Mouse (Mus musculus): ENCODE data around the gene Ube2dnl1.

Gene Ube2dnl1

DNA sequence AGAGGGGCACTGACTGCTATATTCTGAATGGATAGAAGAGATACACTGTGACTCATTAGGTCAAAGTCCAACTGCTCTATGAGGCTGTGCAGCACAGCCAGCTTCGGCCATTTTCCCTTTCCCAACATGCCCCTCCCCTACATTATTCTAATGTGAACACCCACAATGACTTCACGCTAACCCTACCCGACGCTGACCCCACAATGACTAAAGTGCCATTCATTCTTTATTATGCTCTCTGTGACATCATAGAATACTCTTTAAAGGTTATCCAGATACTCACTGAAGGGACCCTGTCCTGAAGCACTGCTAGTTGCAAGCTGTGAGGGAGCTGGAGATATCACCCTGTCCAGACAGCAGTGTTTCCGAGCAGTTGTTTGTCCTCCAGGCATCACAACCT lies at the start of gene Ube2dnl1:
Ube2dnl1 (plus strand) TSS at position 301 of the 400 bp plus-strand sequence.
- DNase-seq (ENCODE audit: low read depth), result no peak

DNA sequence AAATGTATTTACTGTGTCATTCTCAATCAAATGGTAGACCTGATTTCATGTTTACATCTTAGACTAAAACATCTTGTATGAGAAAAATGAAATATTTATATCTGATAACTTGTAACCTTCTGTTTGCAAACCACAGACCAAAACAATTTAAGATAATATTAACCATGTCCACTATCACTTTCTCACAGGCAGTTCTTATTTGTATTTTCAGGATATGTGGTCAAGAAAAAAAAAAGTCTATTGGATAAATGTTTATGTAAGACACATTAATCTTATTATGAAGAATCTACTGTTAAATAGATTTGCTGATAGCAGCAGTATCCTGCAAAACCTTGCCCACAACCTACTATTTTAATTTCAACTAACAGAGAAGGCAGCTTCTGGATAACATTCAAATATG lies 9.3 kb upstream of the Ube2dnl1 start:
- no peak for DNase-seq (ENCODE audit: low read depth)

DNA sequence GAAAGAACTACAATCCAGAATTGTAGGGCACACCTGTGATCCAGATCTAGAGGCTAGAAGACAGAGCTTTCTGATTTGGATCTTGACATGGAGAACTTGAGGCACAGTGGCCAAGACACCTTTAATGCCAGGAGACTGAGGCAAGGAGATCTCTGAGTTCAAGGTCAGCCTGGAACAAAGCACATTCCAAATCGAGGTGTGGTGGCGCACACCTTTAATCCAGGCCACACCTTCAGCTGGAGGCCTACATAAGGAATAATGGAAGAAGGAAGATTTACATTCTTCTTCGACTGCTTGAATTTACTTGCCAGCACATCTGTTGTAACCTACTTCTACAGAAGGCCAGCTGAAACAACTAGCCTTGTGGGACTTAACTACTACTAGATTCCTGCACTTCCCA lies 7.3 kb upstream of the Ube2dnl1 start:
- no peak for DNase-seq (ENCODE audit: low read depth)

DNA sequence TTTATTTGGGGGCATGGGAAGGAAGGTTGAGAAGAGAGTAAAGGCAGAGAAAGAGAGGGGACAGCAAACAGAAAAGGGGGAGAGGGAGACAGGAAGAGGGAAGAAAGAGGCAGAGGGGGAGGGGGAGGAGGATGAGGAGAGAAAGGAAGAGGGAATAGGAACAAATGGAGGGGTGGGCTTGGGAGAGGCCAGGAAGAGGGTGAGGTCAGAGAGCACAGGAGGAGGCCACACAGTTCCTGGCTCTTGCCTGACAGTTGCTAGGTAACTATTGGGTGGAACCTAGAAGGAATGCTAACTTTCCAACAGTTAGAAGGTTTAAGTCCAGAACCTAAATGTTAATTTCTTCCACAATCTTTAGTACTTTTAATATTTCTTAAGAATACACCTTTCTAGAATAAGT lies 1.4 kb upstream of the Ube2dnl1 start:
- no peak for DNase-seq (ENCODE audit: low read depth)

DNA sequence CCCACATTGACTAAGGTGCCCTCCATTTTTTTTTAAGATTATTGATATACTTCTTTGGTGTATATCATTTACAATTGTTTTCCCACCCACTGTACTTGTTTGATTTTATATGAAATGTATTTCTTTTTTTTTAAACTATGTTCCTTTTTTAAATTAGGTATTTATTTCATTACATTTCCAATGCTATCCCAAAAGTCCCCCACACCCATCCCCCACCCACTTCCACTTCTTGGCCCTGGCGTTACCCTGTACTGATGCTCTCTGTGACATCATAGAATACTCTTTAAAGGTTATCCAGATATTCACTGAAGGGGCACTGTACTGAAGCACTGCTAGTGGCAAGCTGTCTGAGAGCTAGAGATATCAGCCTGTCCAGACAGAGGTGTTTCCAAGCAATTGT lies 2.5 kb downstream of the Ube2dnl1 start, which contains the start of gene Ube2dnl2:
Ube2dnl2 (plus strand) TSS at position 301 of the 400 bp plus-strand sequence.
- no peak for DNase-seq (ENCODE audit: low read depth)

DNA sequence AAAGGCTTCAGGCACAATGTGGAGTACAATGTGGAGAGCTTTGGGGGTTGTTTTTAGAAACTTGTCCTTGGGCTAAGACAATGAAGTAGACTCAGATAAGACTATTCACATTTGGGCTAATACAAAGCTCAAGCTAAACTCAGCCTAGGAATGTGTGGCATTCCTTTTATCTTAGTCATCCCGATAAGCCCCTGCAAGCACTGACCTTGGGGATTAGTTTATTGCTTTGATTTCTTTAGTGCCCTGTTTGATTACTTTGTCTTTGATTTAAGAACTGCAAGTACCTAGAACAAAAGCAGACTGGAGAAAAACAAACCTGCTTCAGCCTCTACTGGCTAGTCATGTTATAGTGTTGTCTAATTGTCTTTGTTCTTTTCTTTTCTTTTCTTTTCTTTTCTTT lies 50.3 kb downstream of the Ube2dnl1 start:
- no peak for DNase-seq (ENCODE audit: low read depth)
